Mouse (Mus musculus): ENCODE measurements around the gene Icam2.

Icam2 gene

DNA sequence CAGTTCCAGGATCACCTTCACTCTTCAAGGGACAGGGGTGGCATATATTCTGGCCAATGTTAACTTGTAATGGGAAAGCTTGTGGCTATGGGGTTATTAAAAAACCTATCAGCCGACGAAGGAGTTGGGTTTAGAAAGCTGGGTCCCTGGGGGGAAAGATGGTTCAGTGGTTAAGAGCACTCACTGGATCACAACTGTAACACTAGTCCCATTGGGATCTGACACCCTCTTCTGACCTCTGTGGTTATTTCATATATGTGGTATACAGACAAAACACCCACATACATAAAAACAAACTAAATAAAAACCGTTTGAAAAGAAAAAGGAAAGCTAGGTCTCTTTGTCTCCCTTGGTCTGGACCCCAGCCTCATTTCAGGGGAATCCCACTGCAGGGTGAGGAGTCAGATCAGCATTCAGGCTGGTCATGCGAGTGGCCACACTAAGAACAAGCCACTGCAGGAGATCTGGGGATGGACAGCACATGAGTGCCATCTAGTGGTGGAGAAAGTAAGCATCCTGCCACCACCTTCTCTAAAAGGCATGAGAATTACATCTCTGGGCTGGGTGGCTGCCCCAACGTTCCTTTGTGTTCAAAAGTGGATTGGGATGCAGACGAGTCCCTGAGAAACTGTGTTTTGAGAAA is 3.8 kb upstream of the Icam2 start:
- DNase-seq (ENCODE audit: low spot score): peak; percentile 78

DNA sequence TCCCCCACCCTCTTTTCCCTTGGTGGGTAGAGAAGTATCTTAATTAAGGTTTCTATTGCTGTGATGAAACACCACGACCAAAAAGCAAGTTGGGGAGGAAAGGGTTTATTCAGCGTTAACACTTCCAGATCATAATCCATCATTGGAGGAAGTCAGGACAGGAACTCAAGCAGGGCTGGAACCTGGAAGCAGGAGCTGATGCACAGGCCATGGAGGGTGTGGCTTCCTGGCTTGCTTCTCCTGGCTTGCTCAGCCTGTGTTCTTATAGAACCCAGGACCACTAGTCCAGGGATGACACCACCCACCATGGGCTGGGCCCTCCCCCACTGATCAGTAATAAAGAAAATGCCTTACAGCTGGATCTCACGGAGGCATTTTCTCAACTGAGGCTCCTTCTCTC is 2.9 kb upstream of the Icam2 start:
- DNase-seq (ENCODE audit: low spot score): no peak

- no peak for DNase-seq (ENCODE audit: low spot score)
Observed at GRCm38 (mm10) chr11:106389611-106390010, 1.7 kb upstream of the Icam2 start.

GRCm38 (mm10) chr11:106387020-106387419 is 855 bp downstream of the Icam2 start:
- no peak for DNase-seq (ENCODE audit: low spot score)

DNA sequence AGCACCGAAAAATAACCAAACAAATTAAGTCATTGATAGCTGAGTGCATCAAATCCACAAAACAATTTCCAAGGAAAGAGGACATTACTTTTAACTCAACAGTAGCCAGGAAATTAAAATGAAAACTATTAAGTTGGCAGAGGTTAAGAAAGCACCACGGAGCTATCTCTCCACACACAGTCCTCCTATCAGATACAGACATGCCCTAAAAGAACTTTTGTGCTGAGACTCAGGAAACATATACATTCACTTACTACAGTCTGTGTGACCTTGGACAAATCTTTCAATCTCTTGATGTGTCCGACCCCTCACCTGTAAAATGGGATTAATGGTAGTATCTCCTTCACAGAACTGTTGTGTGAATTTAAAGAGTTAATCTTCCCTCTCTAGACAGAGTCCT is 1.5 kb downstream of the Icam2 start:
- DNase-seq (ENCODE audit: low spot score): no peak

- no peak for DNase-seq (ENCODE audit: low spot score)
Observed at GRCm38 (mm10) chr11:106383051-106383790, 4.7 kb downstream of the Icam2 start.

DNA sequence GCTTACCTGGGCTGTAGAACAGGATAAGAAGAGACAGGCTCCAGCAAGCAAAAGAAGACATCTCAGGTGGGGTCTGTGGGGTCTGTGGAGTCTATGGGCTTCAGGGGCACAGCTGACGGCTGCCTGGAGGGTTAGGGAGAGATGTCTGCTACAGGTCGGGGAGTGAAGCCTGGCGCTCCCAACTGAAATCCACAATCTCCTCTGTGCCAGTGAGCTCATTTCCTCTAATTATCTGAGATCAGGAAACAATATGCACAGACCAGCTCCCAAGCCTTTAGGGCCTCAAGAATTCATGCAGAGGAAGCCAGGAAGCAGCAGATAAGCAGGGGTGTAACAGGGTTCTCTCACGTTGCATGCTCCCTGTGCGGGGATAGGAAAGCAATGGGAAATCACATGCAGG is 5.5 kb downstream of the Icam2 start:
- DNase-seq (ENCODE audit: low spot score): no peak

GRCm38 (mm10) chr11:106381883-106382282 is 6.0 kb downstream of the Icam2 start:
- no peak for DNase-seq (ENCODE audit: low spot score)

DNA sequence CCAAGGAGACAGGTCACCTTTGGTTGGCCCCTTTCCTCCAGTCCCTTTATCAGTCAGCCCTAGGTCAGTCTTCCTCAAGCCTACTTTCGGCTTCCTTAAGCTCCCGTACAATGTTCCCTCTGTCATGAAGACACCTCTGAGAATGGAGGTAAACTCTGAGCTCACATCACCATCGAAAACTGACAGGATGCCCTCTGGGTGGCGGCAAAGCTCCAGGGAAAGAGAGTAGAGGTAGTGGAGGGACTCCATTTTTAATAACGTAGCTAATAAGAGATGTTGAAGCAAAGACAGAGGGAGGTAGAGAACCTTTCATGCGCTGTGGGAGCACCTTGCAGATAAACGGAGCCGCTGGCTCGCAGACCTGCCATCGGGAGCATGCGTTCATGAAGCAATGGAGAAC is 6.9 kb downstream of the Icam2 start:
- no peak for DNase-seq (ENCODE audit: low spot score)

GRCm38 (mm10) chr11:106374979-106375378 is 12.9 kb downstream of the Icam2 start:
- no peak for DNase-seq (ENCODE audit: low spot score)

DNA sequence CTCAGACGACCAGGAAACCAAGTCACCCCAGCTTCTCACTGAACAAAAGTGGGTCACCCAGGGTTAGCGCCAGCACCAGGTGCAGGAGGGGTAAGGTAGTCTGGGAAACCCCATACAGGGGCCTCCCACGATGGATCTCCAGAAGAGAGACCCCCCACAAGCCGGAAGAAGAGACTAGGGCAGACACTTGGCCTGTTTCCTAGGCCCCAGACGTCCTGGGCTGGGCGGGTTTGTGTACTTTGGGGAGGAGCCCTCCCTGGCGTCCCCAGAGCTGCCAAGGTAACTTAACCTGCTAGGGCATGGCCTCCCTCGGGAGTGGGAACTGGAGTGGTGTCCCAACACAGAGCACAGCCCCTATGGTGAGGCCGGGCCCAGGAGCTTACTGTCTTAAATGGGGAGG is 13.3 kb downstream of the Icam2 start:
- no peak for DNase-seq (ENCODE audit: low spot score)

DNA sequence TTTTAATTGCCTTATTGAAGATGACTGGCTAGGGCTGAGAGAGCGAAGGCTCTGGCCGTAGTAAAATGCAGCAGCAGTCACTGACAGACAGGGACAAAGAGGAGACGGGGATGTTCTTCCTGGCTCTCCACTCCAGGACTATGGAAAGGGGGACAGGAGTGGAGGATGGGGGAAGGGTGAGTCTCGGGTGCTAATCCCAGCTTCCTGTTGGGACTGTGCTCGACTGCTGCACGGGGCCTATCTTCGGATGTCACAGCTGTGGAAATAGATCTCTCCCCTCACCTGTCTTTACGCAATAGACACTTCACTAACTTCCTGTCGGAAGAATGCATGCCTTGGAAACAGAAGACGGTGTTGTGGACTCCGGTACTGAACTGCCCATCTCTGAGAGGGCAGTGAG is 13.9 kb downstream of the Icam2 start:
- no peak for DNase-seq (ENCODE audit: low spot score)

DNA sequence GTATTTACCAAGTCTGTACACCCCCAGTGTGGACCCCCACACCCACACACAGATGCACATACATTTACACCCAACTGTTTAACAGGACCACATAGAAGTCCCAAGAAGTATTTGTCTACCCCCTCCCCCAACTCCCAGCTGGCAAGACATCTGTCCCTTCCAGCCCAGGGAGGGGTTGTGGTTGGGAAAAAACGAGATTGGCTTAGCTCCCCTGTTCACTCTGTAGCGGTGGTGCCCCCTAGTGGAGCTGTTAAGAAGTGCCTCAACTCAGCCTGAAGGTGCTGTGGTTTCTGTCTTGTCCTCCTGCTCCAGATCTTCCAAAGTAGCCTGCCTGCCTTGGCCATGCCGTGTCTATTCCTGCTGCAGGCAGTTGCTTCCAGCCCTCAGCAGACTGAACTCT is 21.6 kb downstream of the Icam2 start:
- peak; percentile 59 for DNase-seq (ENCODE audit: low spot score)

DNA sequence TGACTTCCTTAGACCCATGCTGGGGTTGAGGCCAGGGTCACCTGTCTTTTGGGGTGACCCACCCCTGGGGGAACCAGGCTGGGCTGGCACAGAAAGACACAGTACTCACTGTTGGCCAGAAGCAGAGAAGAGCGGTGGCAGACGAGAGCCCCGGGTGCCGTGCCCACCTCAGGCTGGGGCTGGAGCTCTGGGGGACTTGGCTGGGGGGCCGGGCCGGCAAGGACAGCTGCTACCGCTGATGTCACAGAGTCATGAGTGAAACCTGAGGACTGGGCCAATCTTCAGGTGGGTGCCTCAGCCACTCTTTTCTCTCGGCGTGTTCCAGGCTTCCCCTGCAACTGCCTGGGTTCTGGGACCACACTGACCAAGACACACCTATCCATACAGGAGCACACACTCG is 22.5 kb downstream of the Icam2 start, which contains the start of gene Prr29:
Gene Prr29, plus strand, starts transcription at position 107 of the 400 bp plus-strand sequence.
- no peak for DNase-seq (ENCODE audit: low spot score)

GRCm38 (mm10) chr11:106364712-106365111 is 23.2 kb downstream of the Icam2 start:
- DNase-seq (ENCODE audit: low spot score): no peak

DNA sequence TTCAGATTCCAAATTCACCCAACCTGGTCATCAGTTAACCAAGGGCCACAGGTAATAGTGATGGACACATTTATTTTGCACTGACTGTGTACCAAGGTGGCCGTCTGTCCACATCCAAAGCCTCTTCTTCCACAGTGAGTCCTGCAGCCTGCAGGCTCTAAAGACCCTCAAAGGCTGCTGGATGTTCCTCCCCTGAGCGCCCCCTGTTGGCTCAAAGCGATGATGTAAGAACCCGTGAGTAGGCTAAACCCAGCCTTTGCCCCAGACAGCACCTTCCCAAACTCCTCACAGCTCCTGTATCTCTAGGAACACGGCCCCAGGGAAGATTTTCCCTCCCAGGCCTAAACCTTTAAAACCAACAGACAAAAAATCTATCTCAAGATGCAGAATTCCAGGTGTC is 28.5 kb downstream of the Icam2 start:
- peak; percentile 26 for DNase-seq (ENCODE audit: low spot score)

DNA sequence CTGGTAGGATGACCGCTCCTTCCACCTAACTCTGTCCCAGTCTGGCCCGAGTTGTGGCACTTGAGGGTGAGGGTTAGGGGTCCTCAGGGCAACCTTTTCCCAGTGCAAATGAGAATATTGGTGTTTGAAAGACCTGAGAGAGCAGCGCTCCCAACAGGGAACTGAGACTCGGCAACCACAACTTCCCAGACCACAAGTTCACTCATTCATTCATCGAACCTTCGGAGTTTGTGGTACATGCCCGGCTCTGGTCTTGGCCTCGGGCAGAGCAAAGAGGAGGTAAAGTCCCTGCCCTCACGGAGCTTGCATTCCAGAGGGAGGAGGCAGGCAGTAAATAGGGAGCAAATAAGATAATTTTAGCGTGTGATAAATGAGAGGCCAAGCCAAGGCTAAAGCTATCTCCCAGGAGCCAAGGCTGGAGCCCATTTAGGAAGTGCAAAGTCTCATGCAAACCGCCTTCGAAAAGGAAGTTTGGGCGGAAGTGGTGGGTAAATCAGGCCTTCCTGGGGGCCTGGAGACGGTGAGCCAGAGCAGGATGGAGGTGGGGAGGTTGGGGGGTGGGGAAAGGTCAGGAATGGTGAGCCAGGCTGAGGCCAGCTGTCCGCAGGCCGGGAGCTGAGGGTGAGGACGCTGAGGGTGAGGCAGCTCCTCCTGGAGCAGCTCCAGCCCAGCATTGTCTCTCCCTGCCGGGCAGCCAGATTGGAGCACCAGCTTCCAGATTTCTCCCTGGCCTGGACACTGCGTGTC is 32.3 kb downstream of the Icam2 start:
- DNase-seq (ENCODE audit: low spot score): no peak

GRCm38 (mm10) chr11:106354181-106354580 is 33.7 kb downstream of the Icam2 start:
- DNase-seq (ENCODE audit: low spot score): no peak

GRCm38 (mm10) chr11:106353188-106353587 is 34.7 kb downstream of the Icam2 start, which contains the start of gene Scn4a:
Scn4a (minus strand) TSS chr11:106353288.
- no peak for DNase-seq (ENCODE audit: low spot score)

- DNase-seq (ENCODE audit: low spot score): no peak
Observed at GRCm38 (mm10) chr11:106351941-106352340, 35.9 kb downstream of the Icam2 start.

- no peak for DNase-seq (ENCODE audit: low spot score)
Observed at GRCm38 (mm10) chr11:106351253-106351652, 36.6 kb downstream of the Icam2 start.

DNA sequence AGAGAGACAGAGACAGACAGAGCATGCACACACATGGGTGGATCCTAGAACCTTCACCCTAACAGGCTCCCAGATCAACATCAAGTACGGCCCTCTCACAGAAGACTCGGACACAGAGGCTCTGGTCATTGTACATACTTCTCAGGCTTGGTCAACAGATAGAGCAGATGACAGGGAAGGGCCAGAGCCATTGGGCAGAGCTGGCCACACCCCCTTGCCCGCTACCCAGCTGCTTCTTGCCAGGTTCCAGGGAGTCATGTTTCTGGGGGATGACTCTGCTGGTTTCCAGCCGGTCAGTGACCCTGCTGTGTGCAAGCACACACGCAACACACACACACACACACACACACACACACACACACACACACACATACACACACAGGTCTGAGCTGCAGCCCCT is 37.0 kb downstream of the Icam2 start:
- no peak for DNase-seq (ENCODE audit: low spot score)

DNA sequence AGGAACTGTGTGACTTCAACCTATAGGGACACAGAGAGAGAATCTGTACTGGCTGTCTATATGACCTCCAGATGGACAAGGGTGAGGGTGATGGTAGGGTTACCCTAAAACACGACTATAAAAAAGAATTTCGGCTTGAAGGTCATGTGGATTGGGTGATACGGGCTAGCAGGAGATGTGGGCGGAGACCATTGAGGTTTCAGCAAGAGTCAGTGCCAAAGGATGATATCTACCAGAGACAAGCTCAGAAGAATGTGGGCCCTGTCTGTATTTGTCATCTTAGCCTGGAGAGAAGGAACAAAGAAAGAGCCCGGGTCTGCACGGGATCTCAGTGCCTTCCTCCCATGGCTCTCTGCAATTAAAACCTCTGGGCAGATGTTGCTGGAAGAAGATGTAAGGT is 38.1 kb downstream of the Icam2 start:
- DNase-seq (ENCODE audit: low spot score): no peak

Data from c-Kit-positive CD71-positive TER-119-positive erythroid progenitor cells, embryonic 14.5 days (primary cell).